Mouse (Mus musculus): ENCODE results near the gene Vsx1. TPM values are rescaled to one million over a fixed set of nuclear protein-coding genes. Genes with fewer than 3 reads are reported as not detected.

Vsx1 gene
- total RNA-seq (2021) = not detected
- long read RNA-seq, experiment 1 = 0 reads
- long read RNA-seq, experiment 2 = 0 reads

GRCm38 (mm10) chr2:150689223-150689800 is at the start of gene Vsx1:
Gene Vsx1, minus strand, starts transcription at chr2:150689360.
- DNase-seq = no peak

GRCm38 (mm10) chr2:150737881-150738280 is 48.7 kb upstream of the Vsx1 start:
- no peak for DNase-seq

- DNase-seq = no peak
These were observed 46.8 kb upstream of the Vsx1 start for GRCm38 (mm10) chr2:150735756-150736576.

- DNase-seq = no peak
These were observed 23.1 kb upstream of the Vsx1 start for GRCm38 (mm10) chr2:150712167-150712674.

GRCm38 (mm10) chr2:150691481-150692170 is 2.5 kb upstream of the Vsx1 start:
- no peak for DNase-seq

- no peak for DNase-seq
These were observed 1.1 kb upstream of the Vsx1 start for GRCm38 (mm10) chr2:150690216-150690615.

GRCm38 (mm10) chr2:150688541-150689186 is 496 bp downstream of the Vsx1 start:
- peak; percentile 33 for DNase-seq

- no peak for DNase-seq
These were observed 1.2 kb downstream of the Vsx1 start for GRCm38 (mm10) chr2:150687871-150688540.

GRCm38 (mm10) chr2:150685389-150685788 is 3.8 kb downstream of the Vsx1 start:
- DNase-seq = no peak

GRCm38 (mm10) chr2:150684451-150684850 is 4.7 kb downstream of the Vsx1 start:
- DNase-seq = no peak

GRCm38 (mm10) chr2:150681581-150681980 is 7.6 kb downstream of the Vsx1 start:
- no peak for DNase-seq

- peak; percentile 81 for DNase-seq
These were observed 10.8 kb downstream of the Vsx1 start for GRCm38 (mm10) chr2:150678392-150678791.

GRCm38 (mm10) chr2:150675525-150675924 is 13.6 kb downstream of the Vsx1 start:
- DNase-seq = no peak

- DNase-seq = peak; percentile 55
These were observed 14.3 kb downstream of the Vsx1 start for GRCm38 (mm10) chr2:150674900-150675299.

GRCm38 (mm10) chr2:150673929-150674328 is 15.2 kb downstream of the Vsx1 start:
- no peak for DNase-seq

GRCm38 (mm10) chr2:150671609-150672290 is 17.4 kb downstream of the Vsx1 start:
- DNase-seq = no peak

GRCm38 (mm10) chr2:150670926-150671325 is 18.2 kb downstream of the Vsx1 start:
- DNase-seq = no peak

GRCm38 (mm10) chr2:150669454-150670045 is 19.6 kb downstream of the Vsx1 start:
- peak; percentile 28 for DNase-seq

- no peak for DNase-seq
These were observed 20.2 kb downstream of the Vsx1 start for GRCm38 (mm10) chr2:150668956-150669355.

Data from gastrocnemius, postnatal 10 days (tissue).